Mouse (Mus musculus): ENCODE data around the gene P2rx6.
A peak's percentile ranks its signal among the peaks of the same experiment; 100 is the strongest.

The P2rx6 gene

DNA sequence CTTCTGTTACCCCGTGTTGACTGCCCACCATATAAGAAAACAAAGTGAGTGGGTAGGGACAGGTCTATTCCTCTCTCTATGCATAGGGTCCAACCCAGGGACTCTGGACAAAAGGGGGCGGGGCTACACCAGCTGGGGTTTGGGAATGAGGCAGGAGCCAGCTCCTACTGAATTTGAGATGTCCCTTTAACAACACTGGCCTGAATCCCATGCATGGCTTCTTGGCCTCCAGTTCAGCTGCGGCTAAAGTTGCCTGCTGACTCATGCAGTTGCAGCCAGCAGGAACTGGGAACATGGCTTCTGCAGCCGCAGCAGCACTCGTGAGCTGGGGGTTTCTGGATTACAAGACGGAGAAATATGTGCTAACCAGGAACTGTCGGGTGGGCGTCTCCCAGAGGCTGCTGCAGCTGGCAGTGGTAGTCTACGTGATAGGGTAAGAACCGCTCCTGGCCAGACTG lies at the start of gene P2rx6:
Gene P2rx6 (plus strand): TSS at position 135 of the 458 bp plus-strand sequence.
- H3K4me3 ChIP-seq (replicated peaks; ENCODE audit: low read length): peak within 1 kb of the TSS; percentile 66
- no peaks in the 10 kb centered on the region for H3K9me3 ChIP-seq (ENCODE audit: low read length)
- TF ChIP-seq CTCF (conservative IDR thresholded peaks at IDR 0.05; ENCODE audit: low read length): no peak
- no peak for TF ChIP-seq NANOG (IDR thresholded peaks at IDR 0.05; ENCODE audit: borderline replicate concordance, low read length)
- no peak for TF ChIP-seq POU5F1 (IDR thresholded peaks at IDR 0.05; ENCODE audit: borderline replicate concordance, low read length)
- H3K36me3 ChIP-seq (ENCODE audit: insufficient read depth, low read length): no peaks in the 10 kb centered on the region
- H3K4me1 ChIP-seq (replicated peaks; ENCODE audit: low read depth, low read length): peaks cover 44% of the 10 kb centered on the region
- peaks cover 70% of the 10 kb centered on the region for H3K27me3 ChIP-seq (ENCODE audit: insufficient read depth, low read length)

DNA sequence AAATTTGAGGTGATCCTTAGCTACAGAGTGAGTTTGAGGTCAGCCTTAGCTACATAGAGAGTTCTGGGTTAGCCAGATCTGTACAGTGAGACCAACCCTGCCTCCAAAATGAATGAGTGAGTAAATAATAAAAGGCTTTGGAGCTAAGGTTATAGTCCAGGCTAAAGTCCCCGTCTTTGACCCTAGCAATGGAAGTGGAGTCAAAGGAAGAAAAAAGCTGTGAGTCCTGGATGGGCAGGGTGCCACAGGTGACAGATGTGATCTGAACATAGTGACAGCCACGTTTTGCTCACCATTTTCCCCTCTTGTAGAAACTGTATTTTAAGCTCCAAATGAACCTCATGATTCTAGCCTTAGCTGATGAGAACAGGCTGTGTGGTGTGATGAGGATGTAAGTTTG lies 42.8 kb upstream of the P2rx6 start:
- TF ChIP-seq NANOG (IDR thresholded peaks at IDR 0.05; ENCODE audit: borderline replicate concordance, low read length) (no peak), CTCF (conservative IDR thresholded peaks at IDR 0.05; ENCODE audit: low read length) (no peak), POU5F1 (IDR thresholded peaks at IDR 0.05; ENCODE audit: borderline replicate concordance, low read length) (no peak)
- Histone ChIP-seq H3K27me3 (ENCODE audit: insufficient read depth, low read length) (no peaks in the 10 kb centered on the region), H3K4me1 (replicated peaks; ENCODE audit: low read depth, low read length) (no peaks in the 10 kb centered on the region), H3K4me3 (replicated peaks; ENCODE audit: low read length) (no peak overlapping the region), H3K9me3 (ENCODE audit: low read length) (no peaks in the 10 kb centered on the region), H3K36me3 (ENCODE audit: insufficient read depth, low read length) (peaks cover 96% of the 10 kb centered on the region)

DNA sequence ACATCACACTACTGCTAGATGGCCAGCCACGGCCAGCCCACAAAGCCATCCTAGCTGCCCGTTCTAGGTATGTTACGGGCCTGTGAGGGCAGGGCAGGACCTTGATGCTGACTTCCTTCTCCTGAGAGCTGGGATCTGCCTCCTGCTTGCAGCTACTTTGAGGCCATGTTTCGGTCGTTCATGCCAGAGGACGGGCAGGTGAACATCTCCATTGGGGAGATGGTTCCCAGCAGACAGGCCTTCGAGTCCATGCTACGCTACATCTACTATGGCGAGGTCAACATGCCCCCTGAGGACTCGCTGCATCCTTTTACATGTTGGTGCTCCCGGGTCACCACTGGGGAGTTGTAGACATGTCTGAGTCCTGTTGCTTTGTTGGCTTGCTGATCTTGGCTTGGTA lies 37.5 kb upstream of the P2rx6 start:
- Histone ChIP-seq H3K9me3 (ENCODE audit: low read length) (no peaks in the 10 kb centered on the region), H3K4me1 (replicated peaks; ENCODE audit: low read depth, low read length) (peaks cover 18% of the 10 kb centered on the region), H3K36me3 (ENCODE audit: insufficient read depth, low read length) (peaks cover 96% of the 10 kb centered on the region), H3K27me3 (ENCODE audit: insufficient read depth, low read length) (no peaks in the 10 kb centered on the region), H3K4me3 (replicated peaks; ENCODE audit: low read length) (no peak overlapping the region)
- TF ChIP-seq CTCF (conservative IDR thresholded peaks at IDR 0.05; ENCODE audit: low read length): no peak
- TF ChIP-seq NANOG (IDR thresholded peaks at IDR 0.05; ENCODE audit: borderline replicate concordance, low read length): no peak
- TF ChIP-seq POU5F1 (IDR thresholded peaks at IDR 0.05; ENCODE audit: borderline replicate concordance, low read length): no peak

DNA sequence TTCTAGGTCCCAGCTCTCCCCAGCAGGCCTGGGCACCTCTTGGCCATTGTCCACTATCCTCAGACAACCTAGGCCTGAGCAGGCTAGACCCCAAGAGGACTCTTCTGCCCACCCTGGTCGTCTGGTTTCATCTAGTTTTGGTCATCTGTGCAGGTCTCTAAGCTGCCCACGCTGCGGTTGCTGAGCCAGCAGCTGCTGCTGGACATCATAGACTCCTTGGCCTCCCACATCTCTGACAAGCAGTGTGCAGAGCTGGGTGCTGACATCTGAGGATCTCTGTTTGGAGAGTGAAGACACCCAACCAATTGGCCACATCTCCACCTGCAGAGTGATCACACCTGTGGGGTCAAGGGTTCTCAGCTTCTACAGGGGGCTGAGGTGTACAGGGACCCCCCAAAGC lies 36.2 kb upstream of the P2rx6 start:
- Histone ChIP-seq H3K9me3 (ENCODE audit: low read length) (no peaks in the 10 kb centered on the region), H3K27me3 (ENCODE audit: insufficient read depth, low read length) (no peaks in the 10 kb centered on the region; the same call in 1 of the 2 replicates), H3K36me3 (ENCODE audit: insufficient read depth, low read length) (peaks cover 83% of the 10 kb centered on the region), H3K4me1 (replicated peaks; ENCODE audit: low read depth, low read length) (peaks cover 31% of the 10 kb centered on the region), H3K4me3 (replicated peaks; ENCODE audit: low read length) (no peak overlapping the region)
- no peak for TF ChIP-seq NANOG (IDR thresholded peaks at IDR 0.05; ENCODE audit: borderline replicate concordance, low read length)
- TF ChIP-seq POU5F1 (IDR thresholded peaks at IDR 0.05; ENCODE audit: borderline replicate concordance, low read length): no peak
- no peak for TF ChIP-seq CTCF (conservative IDR thresholded peaks at IDR 0.05; ENCODE audit: low read length)

DNA sequence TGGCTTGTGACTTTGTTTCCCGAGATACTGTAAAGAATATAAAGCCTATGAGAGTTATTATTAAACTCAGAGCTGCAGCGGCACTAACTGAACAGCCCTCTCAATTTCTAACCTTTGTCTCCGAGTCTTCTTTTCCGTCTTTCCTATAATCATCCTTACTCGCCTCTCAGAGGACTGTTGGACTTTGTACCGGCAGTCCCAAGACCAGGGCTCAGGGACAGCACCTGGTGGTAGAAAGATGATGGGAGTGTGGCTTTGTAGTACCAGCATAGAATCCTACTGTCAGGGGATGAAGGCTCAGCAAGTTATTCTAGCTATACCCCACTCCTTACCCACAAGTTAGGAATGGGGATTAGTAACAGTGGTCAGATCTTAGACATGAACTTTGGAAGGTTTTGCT lies 35.5 kb upstream of the P2rx6 start:
- peaks cover 76% of the 10 kb centered on the region for H3K36me3 ChIP-seq (ENCODE audit: insufficient read depth, low read length)
- H3K9me3 ChIP-seq (ENCODE audit: low read length): no peaks in the 10 kb centered on the region
- H3K4me3 ChIP-seq (replicated peaks; ENCODE audit: low read length): no peak overlapping the region
- TF ChIP-seq NANOG (IDR thresholded peaks at IDR 0.05; ENCODE audit: borderline replicate concordance, low read length): no peak
- no peak for TF ChIP-seq CTCF (conservative IDR thresholded peaks at IDR 0.05; ENCODE audit: low read length)
- TF ChIP-seq POU5F1 (IDR thresholded peaks at IDR 0.05; ENCODE audit: borderline replicate concordance, low read length): no peak
- no peaks in the 10 kb centered on the region; the same call in 1 of the 2 replicates for H3K27me3 ChIP-seq (ENCODE audit: insufficient read depth, low read length)
- peaks cover 32% of the 10 kb centered on the region for H3K4me1 ChIP-seq (replicated peaks; ENCODE audit: low read depth, low read length)

DNA sequence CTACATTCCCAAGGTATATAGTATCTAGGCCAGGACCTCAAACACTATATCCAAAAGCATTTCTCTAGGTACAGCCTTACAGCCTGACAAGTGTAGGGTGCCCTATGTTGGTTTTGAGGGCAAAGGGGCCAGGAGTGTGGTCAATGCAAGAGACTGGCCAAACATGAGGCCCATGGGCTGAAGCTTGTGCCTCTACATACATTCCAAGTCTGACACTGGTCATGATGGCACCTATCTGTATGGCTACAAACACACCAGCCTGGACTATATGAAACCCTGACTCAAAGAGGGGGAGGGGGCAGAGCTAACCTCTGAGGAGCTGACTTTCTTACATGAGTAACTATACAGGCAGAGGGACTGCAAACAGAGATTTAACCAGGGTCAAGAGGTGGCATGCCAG lies 34.1 kb upstream of the P2rx6 start:
- no peaks in the 10 kb centered on the region for H3K9me3 ChIP-seq (ENCODE audit: low read length)
- H3K36me3 ChIP-seq (ENCODE audit: insufficient read depth, low read length): peaks cover 62% of the 10 kb centered on the region
- peaks cover 46% of the 10 kb centered on the region for H3K4me1 ChIP-seq (replicated peaks; ENCODE audit: low read depth, low read length)
- TF ChIP-seq POU5F1 (IDR thresholded peaks at IDR 0.05; ENCODE audit: borderline replicate concordance, low read length) (no peak), NANOG (IDR thresholded peaks at IDR 0.05; ENCODE audit: borderline replicate concordance, low read length) (no peak), CTCF (conservative IDR thresholded peaks at IDR 0.05; ENCODE audit: low read length) (no peak)
- no peak overlapping the region for H3K4me3 ChIP-seq (replicated peaks; ENCODE audit: low read length)
- no peaks in the 10 kb centered on the region; the same call in 1 of the 2 replicates for H3K27me3 ChIP-seq (ENCODE audit: insufficient read depth, low read length)

DNA sequence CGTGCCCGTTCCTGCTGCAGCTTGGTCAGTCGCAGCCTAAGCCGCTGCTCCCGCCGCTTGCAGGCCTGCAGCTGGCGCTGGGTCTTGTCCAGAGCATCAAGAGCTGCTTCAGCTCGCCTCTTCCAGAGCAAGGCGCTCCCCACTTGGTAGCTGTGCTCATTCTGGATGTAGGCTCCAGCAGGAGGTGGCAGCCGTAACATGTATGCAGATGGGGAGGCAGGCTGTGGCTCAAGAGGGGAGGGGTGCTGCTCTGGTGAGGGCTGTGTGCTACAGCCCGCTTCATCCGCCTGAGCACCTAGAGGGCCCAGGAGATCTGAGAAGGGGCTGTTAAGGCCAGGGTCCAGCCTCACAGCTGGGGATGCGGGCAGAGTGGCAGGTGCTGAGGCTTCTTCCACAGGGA lies 33.4 kb upstream of the P2rx6 start:
- Histone ChIP-seq H3K27me3 (ENCODE audit: insufficient read depth, low read length) (no peaks in the 10 kb centered on the region; the same call in 1 of the 2 replicates), H3K4me3 (replicated peaks; ENCODE audit: low read length) (peak overlapping the region; percentile 48), H3K36me3 (ENCODE audit: insufficient read depth, low read length) (peaks cover 55% of the 10 kb centered on the region), H3K4me1 (replicated peaks; ENCODE audit: low read depth, low read length) (peaks cover 52% of the 10 kb centered on the region), H3K9me3 (ENCODE audit: low read length) (no peaks in the 10 kb centered on the region)
- TF ChIP-seq NANOG (IDR thresholded peaks at IDR 0.05; ENCODE audit: borderline replicate concordance, low read length): no peak
- TF ChIP-seq POU5F1 (IDR thresholded peaks at IDR 0.05; ENCODE audit: borderline replicate concordance, low read length): no peak
- no peak for TF ChIP-seq CTCF (conservative IDR thresholded peaks at IDR 0.05; ENCODE audit: low read length)

DNA sequence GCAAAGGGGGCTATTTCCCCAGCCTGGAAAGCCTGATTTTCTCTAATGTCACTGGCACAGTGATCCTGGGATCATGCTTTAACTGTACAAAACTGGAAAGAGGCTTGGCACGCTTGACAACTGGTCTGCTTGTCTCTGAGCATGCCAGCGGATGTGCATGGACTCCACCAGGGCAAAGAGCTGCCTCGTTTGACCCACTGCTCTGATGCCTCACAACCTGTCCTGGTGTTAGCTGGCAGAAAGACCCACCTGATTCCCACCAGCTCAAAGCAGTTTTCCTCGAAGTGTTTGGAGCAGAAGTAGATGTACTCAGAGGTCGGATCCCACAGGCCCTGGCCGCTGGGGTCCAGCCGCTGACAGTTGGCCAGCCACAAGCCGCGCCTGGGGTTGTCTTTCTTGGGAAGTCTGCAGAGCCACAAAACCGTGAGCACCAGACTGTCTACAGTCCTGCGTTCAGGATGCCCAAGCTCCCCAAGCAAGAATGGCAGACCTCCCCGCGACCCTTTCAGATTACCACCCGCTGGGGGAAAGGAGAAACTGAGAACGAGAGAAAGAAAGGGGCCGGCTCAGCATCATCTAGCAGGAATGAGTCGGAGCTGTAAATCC lies 31.6 kb upstream of the P2rx6 start:
- Histone ChIP-seq H3K4me3 (replicated peaks; ENCODE audit: low read length) (peak overlapping the region; percentile 87), H3K36me3 (ENCODE audit: insufficient read depth, low read length) (peaks cover 39% of the 10 kb centered on the region), H3K9me3 (ENCODE audit: low read length) (no peaks in the 10 kb centered on the region), H3K4me1 (replicated peaks; ENCODE audit: low read depth, low read length) (peaks cover 52% of the 10 kb centered on the region), H3K27me3 (ENCODE audit: insufficient read depth, low read length) (no peaks in the 10 kb centered on the region; the same call in 1 of the 2 replicates)
- no peak for TF ChIP-seq NANOG (IDR thresholded peaks at IDR 0.05; ENCODE audit: borderline replicate concordance, low read length)
- no peak for TF ChIP-seq CTCF (conservative IDR thresholded peaks at IDR 0.05; ENCODE audit: low read length)
- TF ChIP-seq POU5F1 (IDR thresholded peaks at IDR 0.05; ENCODE audit: borderline replicate concordance, low read length): no peak

Data from E14TG2a.4 (cell line).